Mouse (Mus musculus) limb, embryonic 10.5 days (tissue): ENCODE data around the gene Ddx19b. TPM values are rescaled to one million over a fixed set of nuclear protein-coding genes. Genes with fewer than 3 reads are reported as not detected.
"Not testable (repeated sequence)": the region's sequence is repeated elsewhere in the genome, so short reads cannot be mapped to it uniquely, and the experiment has no call there.

Source experiments
- DNase-seq: peaks from one replicate; pipeline ENCODE4 v3.0.0-alpha.2; 2017; ENCODE audit warnings: low spot score
- H3K27ac ChIP-seq: fragments of 300-500 bp; sonication (generic); 2 replicates; pipeline ENCODE4 v1.5.1; 2016; ENCODE audit warnings: mild to moderate bottlenecking
- H3K27me3 ChIP-seq: fragments of 300-500 bp; sonication (generic); 2 replicates; pipeline ENCODE4 v1.6.1; 2016; ENCODE audit warnings: low read depth, mild to moderate bottlenecking; ENCODE audit not compliant: poor library complexity, severe bottlenecking
- H3K36me3 ChIP-seq: fragments of 300-500 bp; sonication (generic); 2 replicates; pipeline ENCODE4 v1.6.1; 2016; ENCODE audit warnings: mild to moderate bottlenecking, moderate library complexity
- H3K4me1 ChIP-seq: fragments of 300-500 bp; sonication (generic); 2 replicates; pipeline ENCODE4 v1.6.1; 2016
- H3K4me3 ChIP-seq: fragments of 300-500 bp; sonication (generic); 2 replicates; pipeline ENCODE4 v1.5.1; 2016; ENCODE audit warnings: mild to moderate bottlenecking, moderate library complexity
- H3K9me3 ChIP-seq: fragments of 300-500 bp; sonication (generic); replicated peaks from 2 replicates; pipeline ENCODE4 v1.6.1; 2016; ENCODE audit warnings: mild to moderate bottlenecking
- WGBS: fragments of 180-500 bp; shearing (Covaris S2); methylation state at CpG from one replicate; pipeline ENCODE4 v1.1.7; 2016; 5-methylcytosine and 5-hydroxymethylcytosine counted together
- polyA plus RNA-seq: library from polyadenylated mRNA; unstranded; fragments of >200 nt; fragmentation: Nextera tagmentation; extraction: Ambion mirVana; gene quantifications from 2 replicates; pipeline ENCODE4 v1.2.1, GENCODE M21; 2016

Gene Ddx19b
- 6.5 and 9.0 TPM in 2 replicates for polyA plus RNA-seq

- Histone ChIP-seq H3K4me1 (peaks cover 25% of the 10 kb centered on the region), H3K27ac (no peak within 1 kb of the TSS), H3K9me3 (no peaks in the 10 kb centered on the region), H3K36me3 (peaks cover 14% of the 10 kb centered on the region), H3K27me3 (peaks cover 8% of the 10 kb centered on the region; the same call in 1 of the 2 replicates), H3K4me3 (no peak within 1 kb of the TSS)
- no peak for DNase-seq
- 96% methylated on average over 19 of the region's 19 CpGs for WGBS
These were observed at the start of gene Ddx19b for GRCm38 (mm10) chr8:111031572-111031971. Gene Ddx19b, minus strand, starts transcription at chr8:111031751.

- Histone ChIP-seq H3K27ac (peak overlapping the region; percentile 30; the same call in 1 of the 2 replicates), H3K9me3 (no peaks in the 10 kb centered on the region), H3K36me3 (no peaks in the 10 kb centered on the region), H3K4me3 (no peak overlapping the region; the same call in 1 of the 2 replicates), H3K4me1 (peaks cover 18% of the 10 kb centered on the region), H3K27me3 (no peaks in the 10 kb centered on the region)
- 38% methylated on average over 6 of the region's 6 CpGs for WGBS
- DNase-seq = no peak
These were observed 48.3 kb upstream of the Ddx19b start for GRCm38 (mm10) chr8:111079861-111080271.

GRCm38 (mm10) chr8:111079461-111079860 is 47.9 kb upstream of the Ddx19b start:
- 80% methylated on average over 5 of the region's 5 CpGs for WGBS
- H3K4me1 ChIP-seq = peaks cover 18% of the 10 kb centered on the region
- no peak for DNase-seq
- no peak overlapping the region for H3K27ac ChIP-seq
- no peaks in the 10 kb centered on the region for H3K36me3 ChIP-seq
- no peak overlapping the region for H3K4me3 ChIP-seq
- no peaks in the 10 kb centered on the region for H3K9me3 ChIP-seq
- no peaks in the 10 kb centered on the region for H3K27me3 ChIP-seq

- no peaks in the 10 kb centered on the region for H3K27me3 ChIP-seq
- no peaks in the 10 kb centered on the region for H3K9me3 ChIP-seq
- H3K27ac ChIP-seq = no peak overlapping the region
- DNase-seq = no peak
- H3K4me1 ChIP-seq = peaks cover 10% of the 10 kb centered on the region
- 83% methylated on average over 3 of the region's 3 CpGs for WGBS
- H3K36me3 ChIP-seq = no peaks in the 10 kb centered on the region
- H3K4me3 ChIP-seq = no peak overlapping the region
These were observed 44.4 kb upstream of the Ddx19b start for GRCm38 (mm10) chr8:111075926-111076325.

- not testable (repeated sequence) for H3K4me1 ChIP-seq
- 91% methylated on average over 9 of the region's 9 CpGs for WGBS
These were observed 37.1 kb upstream of the Ddx19b start for GRCm38 (mm10) chr8:111068660-111069059.

GRCm38 (mm10) chr8:111067439-111067838 is 35.9 kb upstream of the Ddx19b start:
- peak; percentile 49 for DNase-seq
- Histone ChIP-seq H3K4me1 (peaks cover 7% of the 10 kb centered on the region; the same call in 1 of the 2 replicates), H3K27me3 (no peaks in the 10 kb centered on the region), H3K4me3 (no peak overlapping the region), H3K27ac (no peak overlapping the region), H3K36me3 (no peaks in the 10 kb centered on the region), H3K9me3 (no peaks in the 10 kb centered on the region)
- 24% methylated on average over 10 of the region's 10 CpGs for WGBS

More at GRCm38 (mm10) chr8:111068660-111069059, 37.1 kb upstream of the Ddx19b start:
- not testable (repeated sequence) for H3K27ac ChIP-seq, H3K27me3 ChIP-seq, DNase-seq, H3K4me3 ChIP-seq, H3K9me3 ChIP-seq, H3K36me3 ChIP-seq

GRCm38 (mm10) chr8:111066308-111066707 is 34.8 kb upstream of the Ddx19b start:
- Histone ChIP-seq H3K36me3 (no peaks in the 10 kb centered on the region), H3K4me1 (peaks cover 16% of the 10 kb centered on the region), H3K4me3 (no peak overlapping the region), H3K27ac (no peak overlapping the region), H3K27me3 (no peaks in the 10 kb centered on the region), H3K9me3 (no peaks in the 10 kb centered on the region)
- DNase-seq = no peak
- WGBS = 71% methylated on average over 4 of the region's 4 CpGs

GRCm38 (mm10) chr8:111062893-111063292 is 31.3 kb upstream of the Ddx19b start:
- peak overlapping the region; percentile 74 for H3K4me3 ChIP-seq
- no peaks in the 10 kb centered on the region for H3K27me3 ChIP-seq
- WGBS = 68% methylated on average over 2 of the region's 2 CpGs
- no peak for DNase-seq
- no peaks in the 10 kb centered on the region for H3K9me3 ChIP-seq
- peak overlapping the region; percentile 53; the same call in 1 of the 2 replicates for H3K27ac ChIP-seq
- H3K36me3 ChIP-seq = peaks cover 14% of the 10 kb centered on the region
- peaks cover 37% of the 10 kb centered on the region for H3K4me1 ChIP-seq

- H3K4me3 ChIP-seq = peak overlapping the region; percentile 74
- DNase-seq = peak; percentile 94
- H3K36me3 ChIP-seq = peaks cover 21% of the 10 kb centered on the region
- peaks cover 44% of the 10 kb centered on the region for H3K4me1 ChIP-seq
- under 1% methylated on average over 27 of the region's 27 CpGs for WGBS
- H3K9me3 ChIP-seq = no peaks in the 10 kb centered on the region
- peak overlapping the region; percentile 78 for H3K27ac ChIP-seq
- H3K27me3 ChIP-seq = no peaks in the 10 kb centered on the region
These were observed 30.7 kb upstream of the Ddx19b start for GRCm38 (mm10) chr8:111062072-111062757.

GRCm38 (mm10) chr8:111061688-111062071 is 30.1 kb upstream of the Ddx19b start:
- Histone ChIP-seq H3K9me3 (no peaks in the 10 kb centered on the region), H3K27ac (peak overlapping the region; percentile 78), H3K4me1 (peaks cover 48% of the 10 kb centered on the region), H3K36me3 (peaks cover 22% of the 10 kb centered on the region), H3K4me3 (peak overlapping the region; percentile 74), H3K27me3 (no peaks in the 10 kb centered on the region)
- DNase-seq = peak; percentile 59
- under 1% methylated on average over 14 of the region's 14 CpGs for WGBS

- H3K27me3 ChIP-seq = no peaks in the 10 kb centered on the region
- H3K9me3 ChIP-seq = no peaks in the 10 kb centered on the region
- H3K36me3 ChIP-seq = peaks cover 46% of the 10 kb centered on the region
- WGBS = 69% methylated on average over 2 of the region's 2 CpGs
- peaks cover 48% of the 10 kb centered on the region for H3K4me1 ChIP-seq
- no peak overlapping the region for H3K4me3 ChIP-seq
- H3K27ac ChIP-seq = no peak overlapping the region
- DNase-seq = no peak
These were observed 27.5 kb upstream of the Ddx19b start for GRCm38 (mm10) chr8:111058946-111059572.

- peak overlapping the region; percentile 98 for H3K4me3 ChIP-seq
- under 1% methylated on average over 62 of the region's 63 CpGs for WGBS
- peaks cover 69% of the 10 kb centered on the region for H3K36me3 ChIP-seq
- peaks cover 37% of the 10 kb centered on the region for H3K4me1 ChIP-seq
- no peaks in the 10 kb centered on the region for H3K9me3 ChIP-seq
- peak overlapping the region; percentile 94 for H3K27ac ChIP-seq
- no peaks in the 10 kb centered on the region for H3K27me3 ChIP-seq
- DNase-seq = peak; percentile 70
These were observed 25.2 kb upstream of the Ddx19b start for GRCm38 (mm10) chr8:111056691-111057293.

GRCm38 (mm10) chr8:111056158-111056663 is 24.7 kb upstream of the Ddx19b start, which contains the start of gene Exosc6:
Gene Exosc6, plus strand, starts transcription at chr8:111056339.
- Histone ChIP-seq H3K4me1 (peaks cover 31% of the 10 kb centered on the region), H3K36me3 (peaks cover 75% of the 10 kb centered on the region), H3K9me3 (no peaks in the 10 kb centered on the region), H3K4me3 (peak within 1 kb of the TSS; percentile 98), H3K27ac (peak within 1 kb of the TSS; percentile 94), H3K27me3 (no peaks in the 10 kb centered on the region)
- DNase-seq = peak; percentile 94
- WGBS = under 1% methylated on average over 68 of the region's 68 CpGs
